Mouse (Mus musculus) liver, embryonic 13.5 days (tissue): Measurements from ENCODE around the gene Apbb1ip. TPM values are rescaled to one million over a fixed set of nuclear protein-coding genes. Genes with fewer than 3 reads are reported as not detected.
"Not testable (repeated sequence)": the region's sequence is repeated elsewhere in the genome, so short reads cannot be mapped to it uniquely, and the experiment has no call there.

Experiments
- ATAC-seq: fragments of 200-750 bp; cut with Nextera tagmentation; 2 replicates; pipeline ENCODE4 v1.8.0; 2017; ENCODE audit warnings: low read depth, mild to moderate bottlenecking, moderate number of reproducible peaks, moderate library complexity
- DNase-seq: peaks from one replicate; pipeline ENCODE4 v3.0.0; 2022
- H3K27ac ChIP-seq: fragments of 300-500 bp; sonication (generic); 2 replicates; pipeline ENCODE4 v1.5.1; 2015; ENCODE audit warnings: moderate library complexity, mild to moderate bottlenecking, inconsistent platforms
- H3K27me3 ChIP-seq: fragments of 300-500 bp; sonication (generic); 2 replicates; pipeline ENCODE4 v1.6.1; 2015; ENCODE audit warnings: mild to moderate bottlenecking, inconsistent platforms
- H3K36me3 ChIP-seq: fragments of 300-500 bp; sonication (generic); 2 replicates; pipeline ENCODE4 v1.6.1; 2015; ENCODE audit warnings: mild to moderate bottlenecking, inconsistent platforms
- H3K4me1 ChIP-seq: fragments of 300-500 bp; sonication (generic); replicated peaks from 2 replicates; pipeline ENCODE4 v1.6.1; 2015; ENCODE audit warnings: inconsistent platforms
- H3K4me2 ChIP-seq: fragments of 300-500 bp; sonication (generic); 2 replicates; pipeline ENCODE4 v1.6.1; 2015; ENCODE audit warnings: inconsistent platforms, mild to moderate bottlenecking, moderate library complexity
- H3K4me3 ChIP-seq: fragments of 300-500 bp; sonication (generic); replicated peaks from 2 replicates; pipeline ENCODE4 v1.5.1; 2015; ENCODE audit warnings: mild to moderate bottlenecking, inconsistent platforms
- H3K9ac ChIP-seq: fragments of 300-500 bp; sonication (generic); 2 replicates; pipeline ENCODE4 v1.6.1; 2015; ENCODE audit warnings: mild to moderate bottlenecking, inconsistent platforms
- H3K9me3 ChIP-seq: fragments of 300-500 bp; sonication (generic); replicated peaks from 2 replicates; pipeline ENCODE4 v1.6.1; 2016; ENCODE audit warnings: inconsistent platforms
- WGBS: fragments of 180-500 bp; shearing (Covaris S2); methylation state at CpG from one replicate; pipeline ENCODE4 v1.1.7; 2015; ENCODE audit not compliant: insufficient replicate concordance; 5-methylcytosine and 5-hydroxymethylcytosine counted together
- polyA plus RNA-seq: library from polyadenylated mRNA; unstranded; fragments of >200 nt; fragmentation: Nextera tagmentation; extraction: Ambion mirVana; gene quantifications from 2 replicates; pipeline ENCODE4 v1.2.1, GENCODE M21; 2015

The Apbb1ip gene
- polyA plus RNA-seq, 1 experiment from 2014 or later: 17.2 TPM

- Histone ChIP-seq H3K4me3 (no peak overlapping the region), H3K27ac (no peak overlapping the region), H3K27me3 (no peaks in the 10 kb centered on the region), H3K4me1 (no peaks in the 10 kb centered on the region), H3K9me3 (no peaks in the 10 kb centered on the region), H3K9ac (no peak overlapping the region), H3K36me3 (peaks cover 12% of the 10 kb centered on the region), H3K4me2 (no peak overlapping the region)
- WGBS: 85% methylated on average over 4 of the region's 4 CpGs
- no peak for ATAC-seq
- DNase-seq: no peak
Measured at GRCm38 (mm10) chr2:22845514-22845913, 71.6 kb downstream of the Apbb1ip start.

- WGBS: 70% methylated on average over 4 of the region's 4 CpGs
- DNase-seq (no peak), ATAC-seq (no peak)
Measured at GRCm38 (mm10) chr2:22851900-22852299, 78.0 kb downstream of the Apbb1ip start.

DNA sequence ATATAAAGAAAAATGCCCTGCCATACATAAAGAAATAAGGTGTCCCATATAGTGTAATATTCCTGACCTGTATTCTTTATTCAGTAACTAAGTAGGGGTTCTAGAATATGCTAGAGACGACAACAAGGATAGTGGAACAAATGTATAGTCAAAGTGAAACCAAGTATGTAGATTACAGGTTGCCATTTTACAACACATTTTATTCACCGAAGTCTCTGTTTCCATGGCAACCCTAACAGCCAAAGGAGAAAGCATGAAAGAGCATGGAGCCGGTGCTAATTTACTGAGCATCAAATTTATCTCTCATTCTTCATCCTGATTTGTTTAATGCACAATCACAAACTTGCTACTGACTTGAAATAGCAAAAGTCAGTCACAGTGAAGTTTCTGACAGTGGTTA is 83.6 kb downstream of the Apbb1ip start:
- Histone ChIP-seq H3K4me1 (no peaks in the 10 kb centered on the region), H3K9me3 (no peaks in the 10 kb centered on the region), H3K27ac (no peak overlapping the region), H3K27me3 (no peaks in the 10 kb centered on the region), H3K9ac (no peak overlapping the region), H3K36me3 (peaks cover 15% of the 10 kb centered on the region), H3K4me3 (no peak overlapping the region), H3K4me2 (no peak overlapping the region)
- DNase-seq (no peak), ATAC-seq (no peak)
- 82% methylated on average over 3 of the region's 3 CpGs for WGBS

More at GRCm38 (mm10) chr2:22851900-22852299, 78.0 kb downstream of the Apbb1ip start:
- Histone ChIP-seq H3K9ac (no peak overlapping the region), H3K4me3 (no peak overlapping the region), H3K36me3 (peaks cover 15% of the 10 kb centered on the region), H3K27me3 (no peaks in the 10 kb centered on the region), H3K4me1 (no peaks in the 10 kb centered on the region), H3K27ac (no peak overlapping the region), H3K9me3 (no peaks in the 10 kb centered on the region), H3K4me2 (no peak overlapping the region)

DNA sequence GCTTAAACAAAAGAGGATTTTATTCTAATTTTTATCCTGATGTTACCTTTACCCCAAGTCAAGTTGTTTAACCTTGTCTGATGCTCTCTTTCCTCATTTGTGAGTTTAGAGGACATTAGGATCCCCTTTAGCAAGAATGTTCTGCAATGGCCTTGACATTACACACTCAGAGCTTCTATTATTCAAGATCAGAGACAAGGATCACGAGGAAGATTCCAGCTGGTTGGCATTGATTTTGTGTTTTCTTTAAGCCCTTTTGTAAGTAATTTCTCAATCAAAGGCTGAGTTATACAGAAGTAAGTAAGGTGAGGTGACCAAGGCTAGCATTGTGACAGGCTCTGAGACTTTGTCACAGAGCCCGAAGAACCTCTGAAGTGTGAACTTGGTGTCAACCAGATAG is 88.3 kb downstream of the Apbb1ip start:
- Histone ChIP-seq H3K27me3 (no peaks in the 10 kb centered on the region), H3K4me1 (no peaks in the 10 kb centered on the region), H3K9me3 (no peaks in the 10 kb centered on the region), H3K4me3 (no peak overlapping the region), H3K4me2 (no peak overlapping the region), H3K27ac (no peak overlapping the region), H3K36me3 (no peaks in the 10 kb centered on the region), H3K9ac (no peak overlapping the region)
- DNase-seq: no peak
- 67% methylated on average over 2 of the region's 2 CpGs for WGBS
- no peak for ATAC-seq

DNA sequence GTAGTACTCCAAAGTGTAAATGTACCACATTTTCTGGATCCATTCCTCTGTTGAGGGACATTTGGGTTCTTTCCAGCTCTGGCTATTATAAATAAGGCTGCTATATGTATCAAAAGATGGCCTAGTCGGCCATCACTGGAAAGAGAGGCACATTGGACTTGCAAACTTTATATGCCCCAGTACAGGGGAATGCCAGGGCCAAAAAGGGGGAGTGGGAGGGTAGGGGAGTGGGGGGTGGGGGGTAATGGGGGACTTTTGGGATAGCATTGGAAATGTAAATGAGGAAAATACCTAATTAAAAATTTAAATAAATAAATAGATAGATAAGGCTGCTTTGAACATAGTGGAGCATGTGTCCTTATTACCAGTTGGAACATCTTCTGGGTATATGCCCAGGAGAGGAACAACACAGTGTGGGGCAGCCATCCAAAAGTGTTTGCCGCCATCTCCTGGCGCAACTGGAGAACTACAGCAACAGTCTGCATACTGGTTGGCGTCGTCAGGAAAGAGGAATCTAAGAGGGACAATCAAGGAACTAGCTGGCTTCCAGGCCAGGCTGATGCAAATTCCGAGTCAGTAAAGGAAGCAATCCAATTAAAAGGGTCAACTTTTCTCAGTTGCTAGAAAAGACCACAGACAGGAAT is 90.6 kb downstream of the Apbb1ip start:
- H3K4me3 ChIP-seq, H3K9me3 ChIP-seq, H3K4me1 ChIP-seq, H3K4me2 ChIP-seq, H3K27me3 ChIP-seq, H3K9ac ChIP-seq, H3K27ac ChIP-seq: not testable (repeated sequence)
- 4% methylated on average over 6 of the region's 6 CpGs for WGBS
- H3K36me3 ChIP-seq: peaks cover 14% of the 10 kb centered on the region; the same call in 1 of the 2 replicates
- peak; percentile 68; the same call in 1 of the 2 replicates for ATAC-seq
- DNase-seq: peak; percentile 33

DNA sequence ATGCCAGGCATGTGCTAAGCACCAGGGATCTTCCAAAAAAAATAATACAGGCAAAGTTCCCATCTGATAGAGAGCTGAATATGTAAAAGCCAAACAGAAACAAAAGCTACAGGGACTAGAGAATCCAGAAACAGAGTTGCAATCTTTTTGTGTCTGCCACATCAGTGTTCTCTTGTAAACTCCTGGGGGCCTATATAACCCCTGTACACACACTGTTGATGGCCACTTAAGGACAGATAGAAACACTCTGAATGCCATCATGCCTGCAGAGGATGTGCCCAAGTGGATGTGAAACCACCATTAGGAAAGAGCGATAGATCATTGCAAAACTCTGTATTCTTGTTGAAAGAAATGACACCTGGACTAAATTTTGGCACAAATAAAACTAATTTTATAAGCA is 91.9 kb downstream of the Apbb1ip start:
- Histone ChIP-seq H3K36me3 (peaks cover 17% of the 10 kb centered on the region; the same call in 1 of the 2 replicates), H3K9ac (no peak overlapping the region), H3K27ac (no peak overlapping the region), H3K4me2 (no peak overlapping the region), H3K4me3 (no peak overlapping the region), H3K4me1 (no peaks in the 10 kb centered on the region), H3K27me3 (no peaks in the 10 kb centered on the region), H3K9me3 (no peaks in the 10 kb centered on the region)
- no peak for DNase-seq
- 86% methylated on average over 1 of the region's 1 CpGs for WGBS
- no peak for ATAC-seq

GRCm38 (mm10) chr2:22866894-22867424 is 93.1 kb downstream of the Apbb1ip start:
- Histone ChIP-seq H3K9ac (no peak overlapping the region), H3K27ac (no peak overlapping the region), H3K4me2 (no peak overlapping the region), H3K4me1 (no peaks in the 10 kb centered on the region), H3K4me3 (no peak overlapping the region), H3K36me3 (peaks cover 17% of the 10 kb centered on the region), H3K9me3 (no peaks in the 10 kb centered on the region), H3K27me3 (no peaks in the 10 kb centered on the region)
- WGBS: 72% methylated on average over 7 of the region's 7 CpGs
- ATAC-seq (no peak), DNase-seq (no peak)

DNA sequence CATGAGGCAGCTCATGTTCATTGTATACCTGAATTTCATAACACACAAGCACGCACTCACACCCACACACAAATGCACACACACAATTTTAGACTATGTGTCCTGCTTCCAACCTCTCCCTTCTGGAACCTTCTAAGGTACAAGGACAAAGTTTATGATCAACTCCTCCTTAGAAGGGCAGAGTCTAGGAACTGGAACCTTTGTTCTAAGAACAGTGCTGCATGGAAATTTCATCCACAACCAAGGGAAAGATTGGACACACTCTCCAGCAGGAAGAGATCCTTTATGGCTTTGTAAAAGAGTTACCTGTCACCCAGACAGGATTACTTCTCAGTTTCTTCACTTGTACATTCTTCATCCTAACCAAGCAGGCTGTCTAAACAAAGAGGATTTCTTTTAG is 99.3 kb downstream of the Apbb1ip start:
- Histone ChIP-seq H3K9me3 (no peaks in the 10 kb centered on the region), H3K27ac (no peak overlapping the region), H3K4me2 (no peak overlapping the region), H3K27me3 (no peaks in the 10 kb centered on the region), H3K9ac (no peak overlapping the region), H3K36me3 (peaks cover 17% of the 10 kb centered on the region), H3K4me3 (no peak overlapping the region), H3K4me1 (no peaks in the 10 kb centered on the region)
- no peak for ATAC-seq
- no peak for DNase-seq
- 71% methylated on average over 1 of the region's 1 CpGs for WGBS

DNA sequence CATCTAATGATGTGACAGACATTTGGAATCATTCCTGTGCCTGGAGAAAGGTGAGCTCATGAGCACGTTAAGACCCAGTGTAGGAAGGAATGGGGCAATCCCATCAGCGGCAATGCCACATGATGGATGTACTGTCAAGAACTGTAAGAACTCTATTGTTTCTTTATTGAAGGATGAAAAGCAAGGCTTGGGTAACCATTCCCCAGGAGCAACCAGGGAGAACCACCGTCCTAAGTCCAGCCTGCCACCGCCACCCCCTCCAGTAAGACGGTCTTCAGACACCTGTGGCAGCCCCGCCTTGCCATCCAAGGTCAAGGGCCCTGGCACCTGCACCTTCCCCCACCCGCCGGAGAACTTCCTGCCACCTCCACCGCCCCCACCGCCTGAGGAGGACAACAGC is 100.7 kb downstream of the Apbb1ip start:
- no peak for ATAC-seq

GRCm38 (mm10) chr2:22876614-22877013 is 102.7 kb downstream of the Apbb1ip start:
- H3K4me2 ChIP-seq: no peak overlapping the region
- WGBS: 78% methylated on average over 3 of the region's 3 CpGs
- H3K36me3 ChIP-seq: peaks cover 5% of the 10 kb centered on the region; the same call in 1 of the 2 replicates
- no peak overlapping the region for H3K27ac ChIP-seq
- H3K9ac ChIP-seq: no peak overlapping the region
- no peak overlapping the region for H3K4me3 ChIP-seq
- H3K4me1 ChIP-seq: no peaks in the 10 kb centered on the region
- H3K27me3 ChIP-seq: no peaks in the 10 kb centered on the region
- no peaks in the 10 kb centered on the region for H3K9me3 ChIP-seq
- no peak for DNase-seq
- ATAC-seq: no peak

More for the DNA sequence above, 100.7 kb downstream of the Apbb1ip start:
- Histone ChIP-seq H3K27ac (no peak overlapping the region), H3K4me3 (no peak overlapping the region), H3K9me3 (no peaks in the 10 kb centered on the region), H3K36me3 (peaks cover 7% of the 10 kb centered on the region), H3K4me2 (no peak overlapping the region), H3K27me3 (no peaks in the 10 kb centered on the region), H3K4me1 (no peaks in the 10 kb centered on the region), H3K9ac (no peak overlapping the region)
- WGBS: 76% methylated on average over 10 of the region's 10 CpGs
- no peak for DNase-seq

DNA sequence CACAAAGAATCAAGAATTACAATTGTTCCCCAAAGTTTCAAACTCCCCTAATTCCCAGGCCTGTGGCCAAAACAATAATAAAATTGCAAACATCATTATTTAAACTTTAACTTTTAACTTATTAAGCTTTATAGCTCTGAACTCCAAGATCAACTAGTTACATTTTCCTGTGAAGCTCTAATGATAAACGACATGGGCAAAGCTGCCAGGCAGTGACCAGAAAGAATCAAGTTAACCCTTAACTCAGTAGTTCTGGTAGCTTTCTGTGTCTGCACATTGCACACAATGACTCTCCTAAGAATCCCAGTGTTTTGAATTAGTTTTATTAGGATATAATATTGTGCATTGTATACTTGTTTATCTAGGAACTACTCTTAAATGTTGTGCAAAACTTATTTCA is 104.9 kb downstream of the Apbb1ip start:
- no peak for DNase-seq

GRCm38 (mm10) chr2:22880726-22881125 is 106.8 kb downstream of the Apbb1ip start:
- not testable (repeated sequence) for H3K9ac ChIP-seq, H3K4me1 ChIP-seq, H3K4me2 ChIP-seq, ATAC-seq, H3K9me3 ChIP-seq, H3K27ac ChIP-seq, H3K27me3 ChIP-seq, DNase-seq, H3K36me3 ChIP-seq, H3K4me3 ChIP-seq
- 60% methylated on average over 3 of the region's 3 CpGs for WGBS

More for the DNA sequence above, 104.9 kb downstream of the Apbb1ip start:
- Histone ChIP-seq H3K4me2 (no peak overlapping the region), H3K4me3 (no peak overlapping the region), H3K4me1 (no peaks in the 10 kb centered on the region), H3K36me3 (peaks cover 5% of the 10 kb centered on the region; the same call in 1 of the 2 replicates), H3K27ac (no peak overlapping the region), H3K27me3 (no peaks in the 10 kb centered on the region), H3K9ac (no peak overlapping the region), H3K9me3 (no peaks in the 10 kb centered on the region)
- 29% methylated on average over 1 of the region's 1 CpGs for WGBS
- no peak for ATAC-seq
